Mouse (Mus musculus) cerebral cortex, adult 2 months (tissue): Measurements from ENCODE around the gene Pdzd7.

Experiments used
- WGBS: fragments of 180-500 bp; shearing (Covaris S2); methylation state at CpG from one replicate; pipeline ENCODE4 v1.1.7; 2018; 5-methylcytosine and 5-hydroxymethylcytosine counted together

Pdzd7 gene

DNA sequence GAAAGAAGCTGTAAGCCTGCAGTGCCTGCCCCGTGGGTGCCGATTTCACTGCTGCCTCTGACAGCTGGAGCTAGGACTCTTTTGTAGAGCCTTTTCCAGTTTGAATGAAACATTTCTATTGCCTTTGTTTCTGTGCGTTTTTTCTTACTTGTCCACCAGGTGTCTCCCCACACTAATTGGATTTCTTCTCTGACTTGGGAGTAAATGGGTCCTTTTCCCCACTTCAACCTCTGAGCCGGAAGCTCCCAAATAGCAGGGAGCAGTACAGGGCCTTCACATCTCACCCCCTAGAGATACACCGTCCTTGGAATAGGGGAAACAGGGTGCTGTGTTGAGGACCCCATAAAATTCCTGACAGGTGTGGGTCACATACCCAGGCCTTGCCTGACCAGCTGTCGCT is 32.9 kb downstream of the Pdzd7 start:
- WGBS = 26% methylated on average over 6 of the region's 6 CpGs

GRCm38 (mm10) chr19:45012219-45012618 is 33.3 kb downstream of the Pdzd7 start:
- 75% methylated on average over 8 of the region's 8 CpGs for WGBS

GRCm38 (mm10) chr19:45010646-45011045 is 34.9 kb downstream of the Pdzd7 start:
- WGBS = 91% methylated on average over 4 of the region's 4 CpGs

DNA sequence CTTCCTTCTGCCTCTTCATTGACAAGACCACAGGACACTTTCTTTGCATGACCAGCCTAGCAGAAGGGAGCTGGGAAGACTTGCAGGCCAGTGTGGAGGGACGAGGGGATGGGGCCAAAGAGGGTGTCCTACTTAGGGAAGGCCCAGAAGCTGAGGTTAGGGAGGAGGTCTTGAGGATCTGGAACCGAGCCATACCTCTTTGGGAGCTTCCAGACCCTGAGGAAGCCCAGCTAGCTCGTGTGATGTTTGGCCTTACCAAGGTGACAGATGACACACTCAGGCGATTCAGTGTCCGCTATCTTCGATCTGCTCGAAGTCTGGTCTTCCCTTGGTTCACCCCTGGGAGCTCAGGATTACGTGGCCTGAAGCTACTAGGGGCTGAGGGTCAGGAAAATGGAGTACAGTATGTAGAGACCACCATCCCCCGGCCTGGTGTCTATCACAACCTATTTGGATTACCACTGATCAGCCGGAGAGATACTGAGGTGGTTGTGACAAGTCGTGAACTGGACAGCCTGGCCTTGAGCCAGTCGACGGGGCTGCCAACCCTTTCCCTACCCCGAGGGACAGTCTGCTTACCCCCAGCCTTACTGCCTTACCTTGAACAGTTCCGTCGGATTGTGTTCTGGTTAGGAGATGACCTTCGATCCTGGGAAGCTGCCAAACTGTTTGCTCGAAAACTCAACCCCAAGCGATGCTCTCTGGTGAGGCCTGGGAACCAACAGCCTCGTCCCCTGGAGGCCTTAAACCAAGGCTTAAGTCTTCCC is 37.9 kb downstream of the Pdzd7 start:
- WGBS = 88% methylated on average over 20 of the region's 20 CpGs

- 19% methylated on average over 17 of the region's 17 CpGs for WGBS
These were observed 38.5 kb downstream of the Pdzd7 start for GRCm38 (mm10) chr19:45007021-45007420.

DNA sequence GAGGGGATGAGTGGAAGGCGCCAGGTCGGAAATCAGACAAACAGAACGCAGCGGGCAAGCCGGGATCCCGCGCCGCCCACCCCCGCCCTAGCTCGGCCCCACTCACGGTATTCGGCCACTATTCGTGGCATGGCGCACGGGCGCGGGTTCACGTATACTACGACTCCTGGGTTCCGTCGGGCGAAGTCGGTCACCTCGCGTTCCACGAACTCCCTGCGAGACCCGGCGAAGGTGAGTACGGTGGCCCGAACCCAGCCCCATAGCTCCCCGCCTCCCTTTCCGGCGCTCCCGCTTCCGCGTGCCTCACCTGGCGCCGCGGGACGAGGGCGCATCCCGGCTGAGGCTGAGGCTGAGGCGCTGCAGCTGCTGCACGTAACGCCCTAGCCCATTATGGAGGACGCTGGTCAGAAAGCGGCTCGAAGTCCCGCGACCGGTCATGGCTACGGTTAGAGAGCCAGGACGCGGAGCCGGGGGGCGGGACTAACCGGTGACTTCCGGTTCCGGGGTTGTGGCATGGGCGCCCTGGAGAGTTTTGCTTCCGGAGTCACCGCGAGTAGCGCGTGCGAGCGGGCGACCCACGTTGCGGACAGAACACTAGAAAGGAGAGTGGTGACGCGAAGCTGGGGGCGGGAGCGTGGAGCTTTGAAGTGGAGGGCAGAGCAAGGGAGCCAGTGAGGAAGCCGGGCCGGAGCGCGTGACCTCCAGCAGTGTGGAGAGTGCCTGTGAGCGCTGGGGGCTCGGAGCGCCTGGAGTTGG is 39.4 kb downstream of the Pdzd7 start, which contains the start of gene Mrpl43:
Gene Mrpl43, minus strand, starts transcription at position 486 of the 756 bp plus-strand sequence.
- WGBS = under 1% methylated on average over 82 of the region's 82 CpGs

DNA sequence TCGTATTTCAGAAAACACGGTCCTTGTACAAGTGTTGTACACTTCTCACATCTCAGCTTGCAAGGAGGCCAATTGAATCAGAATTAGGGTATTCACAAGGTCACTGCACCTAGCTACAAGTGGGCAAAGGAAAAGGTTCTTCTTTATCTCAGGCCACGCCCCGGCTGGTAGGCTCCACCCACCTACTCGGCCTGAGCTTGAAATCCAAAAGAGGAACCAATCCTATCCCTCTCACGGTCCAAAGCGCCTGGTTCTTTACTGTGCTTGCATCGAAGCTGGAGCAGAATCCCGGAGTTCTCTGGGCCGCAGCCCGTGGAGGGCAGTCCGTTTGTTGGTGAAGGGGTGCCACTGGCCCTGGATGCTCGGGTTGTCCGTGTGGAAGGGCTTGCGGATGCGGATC is 40.1 kb downstream of the Pdzd7 start, which contains the start of gene Twnk:
Gene Twnk, plus strand, starts transcription at position 220 of the 400 bp plus-strand sequence.
- 8% methylated on average over 16 of the region's 16 CpGs for WGBS

DNA sequence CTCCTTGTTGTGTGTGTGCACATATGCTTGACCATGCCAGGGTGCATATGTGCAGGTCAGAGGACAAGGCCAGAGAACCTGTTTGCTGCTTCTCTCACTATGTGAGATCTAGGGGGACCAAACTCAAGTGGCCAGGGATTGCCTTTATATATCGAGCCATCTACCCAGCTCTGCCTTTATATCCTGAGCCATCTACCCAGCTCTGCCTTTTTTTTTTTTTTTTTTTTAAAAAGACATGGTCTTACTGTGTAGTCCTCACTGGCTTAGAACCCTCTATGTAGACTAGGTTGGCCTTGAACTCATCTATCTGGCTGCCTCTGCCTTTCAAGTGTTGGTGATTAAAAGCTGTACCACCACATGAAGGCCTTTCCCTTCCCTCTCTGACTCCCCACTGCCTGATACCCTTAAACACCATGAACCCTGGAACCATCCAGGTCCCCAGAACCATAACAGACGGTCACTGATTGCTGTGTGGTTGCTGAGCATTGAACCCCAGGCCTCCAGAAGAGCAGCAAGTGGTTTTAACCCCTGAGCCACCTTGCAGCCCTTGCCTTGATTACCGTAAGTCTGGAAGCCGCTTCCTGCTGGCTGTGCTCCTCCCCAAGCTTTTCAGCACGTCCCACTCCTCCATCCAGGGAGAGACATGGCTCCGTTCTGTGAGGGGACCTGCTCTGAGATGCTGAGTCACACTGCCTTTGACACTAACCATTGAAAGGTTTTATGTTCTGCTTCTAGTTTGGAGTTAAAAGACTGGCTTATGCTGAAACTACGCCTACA is 41.6 kb downstream of the Pdzd7 start:
- 85% methylated on average over 7 of the region's 7 CpGs for WGBS

- 54% methylated on average over 3 of the region's 3 CpGs for WGBS
These were observed 43.2 kb downstream of the Pdzd7 start for GRCm38 (mm10) chr19:45002301-45002700.

GRCm38 (mm10) chr19:44999647-45000046 is 45.9 kb downstream of the Pdzd7 start:
- WGBS = 85% methylated on average over 8 of the region's 8 CpGs

DNA sequence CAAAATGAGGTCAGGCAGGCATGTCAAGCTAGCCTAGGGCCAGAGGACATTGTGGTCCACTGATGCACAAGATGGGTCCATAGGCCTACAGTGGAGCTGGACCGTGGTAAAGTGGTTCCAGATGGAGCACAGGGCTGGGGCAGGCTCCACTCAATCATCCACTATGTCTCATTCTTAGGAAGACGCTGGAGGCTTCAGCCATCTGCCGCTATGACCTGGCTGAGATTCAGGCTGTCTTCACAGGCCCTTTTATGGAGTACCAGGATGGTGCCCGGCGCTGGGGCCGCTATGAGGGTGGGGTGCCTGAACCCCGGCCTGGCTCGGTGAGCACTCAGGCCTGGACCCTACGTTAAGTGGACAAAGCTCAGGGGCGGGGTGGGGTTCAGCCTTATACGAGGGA is 47.7 kb downstream of the Pdzd7 start:
- 71% methylated on average over 11 of the region's 11 CpGs for WGBS

DNA sequence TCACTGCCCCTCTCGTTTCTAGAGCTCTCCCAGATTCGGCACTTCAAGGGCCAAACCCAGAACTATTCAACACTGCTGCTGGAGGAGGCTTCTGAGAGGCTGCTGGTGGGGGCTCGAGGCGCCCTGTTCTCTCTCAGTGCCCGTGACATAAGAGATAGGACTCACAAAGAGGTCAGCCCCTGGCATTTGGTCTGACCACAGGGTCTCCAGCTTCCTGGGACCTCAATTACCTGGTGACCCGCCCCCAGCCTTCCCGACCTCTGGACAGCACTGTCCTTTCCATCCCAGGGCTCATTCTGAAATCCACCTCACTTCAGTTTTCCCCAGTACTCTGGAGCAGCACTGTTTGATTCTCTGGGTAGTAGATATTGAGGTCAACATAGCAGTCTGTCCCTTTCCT is 52.8 kb downstream of the Pdzd7 start:
- WGBS = 73% methylated on average over 7 of the region's 7 CpGs

DNA sequence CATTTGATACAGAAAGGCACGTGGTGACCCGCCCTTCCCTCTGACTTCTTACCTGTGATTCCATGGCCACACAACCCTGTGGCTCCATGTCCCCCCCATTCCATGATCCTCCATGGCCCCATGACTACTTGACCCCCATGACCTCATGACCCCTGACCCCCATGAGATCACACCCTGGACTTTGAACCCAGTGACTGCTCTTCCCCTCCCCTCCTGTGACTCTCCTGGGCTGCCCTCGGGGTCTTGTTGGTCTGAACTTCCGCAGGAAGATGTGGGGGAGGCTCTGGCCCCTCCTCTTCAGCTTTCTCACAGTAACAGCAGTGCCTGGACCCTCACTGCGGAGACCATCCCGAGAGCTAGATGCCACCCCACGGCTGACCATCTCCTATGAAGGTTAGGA is 53.3 kb downstream of the Pdzd7 start:
- 72% methylated on average over 7 of the region's 7 CpGs for WGBS

DNA sequence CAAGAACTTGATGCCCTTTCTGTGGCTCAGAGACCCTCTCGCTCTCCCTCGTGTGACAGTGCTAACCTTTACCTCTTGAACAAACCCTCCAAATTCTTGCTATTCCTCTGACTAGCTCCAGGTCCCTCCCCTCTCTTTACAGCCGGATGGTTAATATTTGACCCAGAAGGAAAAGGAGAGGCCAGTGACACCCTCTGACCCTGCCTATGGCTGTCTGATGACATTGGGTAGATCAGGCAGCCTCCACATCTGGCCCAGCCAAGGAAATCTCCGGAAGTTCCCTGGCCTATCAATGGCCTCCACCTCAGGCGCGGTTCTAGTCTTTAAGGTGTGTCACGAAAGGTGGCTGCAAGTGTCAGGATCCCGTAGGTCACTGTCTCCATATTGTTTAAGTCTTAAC is 54.5 kb downstream of the Pdzd7 start:
- 92% methylated on average over 8 of the region's 8 CpGs for WGBS

DNA sequence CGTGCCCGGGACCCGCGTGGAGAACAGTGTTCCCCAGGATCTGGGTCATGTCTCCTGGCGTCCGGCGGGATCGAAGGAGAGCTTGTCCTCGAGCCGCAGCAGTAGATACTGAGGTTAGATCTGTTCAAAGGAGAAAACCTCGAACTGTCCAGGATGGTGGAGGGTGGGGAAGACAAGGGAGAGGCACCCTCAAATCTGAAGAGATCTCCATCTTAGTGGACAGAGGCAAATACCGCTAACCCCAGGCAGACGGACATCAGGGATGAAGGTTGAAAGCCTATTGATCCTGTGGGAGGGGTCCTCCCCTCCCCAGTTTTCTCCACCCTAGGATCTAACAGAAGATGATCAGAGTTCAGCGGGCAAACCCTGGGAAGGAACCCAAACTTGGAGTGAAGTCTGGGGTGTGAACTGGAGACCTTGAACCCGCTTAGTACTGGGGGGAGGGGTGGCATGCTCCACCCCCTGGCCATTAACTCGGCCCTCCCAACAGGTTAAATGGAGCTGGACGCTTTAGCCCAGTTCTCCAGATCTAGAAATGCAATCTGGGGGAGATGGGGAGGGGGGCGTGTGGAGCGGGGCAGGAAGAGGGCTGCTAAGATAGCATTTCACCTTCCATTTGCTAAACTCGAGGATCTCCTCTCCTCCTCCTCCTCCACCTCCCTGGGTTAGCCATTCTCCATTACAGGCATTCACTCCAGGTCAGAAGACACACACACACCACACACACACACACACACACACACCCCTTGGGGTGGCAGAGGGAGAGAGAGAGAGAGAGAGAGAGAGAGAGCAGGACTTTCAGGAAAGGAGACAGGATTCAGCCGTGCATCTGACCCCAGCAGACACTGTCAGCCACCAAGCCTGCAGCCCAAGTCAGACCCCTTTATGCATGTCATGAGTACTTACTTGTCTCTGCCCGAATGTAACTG is 55.7 kb downstream of the Pdzd7 start:
- WGBS = 13% methylated on average over 22 of the region's 22 CpGs

- WGBS = under 1% methylated on average over 58 of the region's 58 CpGs
These were observed 56.5 kb downstream of the Pdzd7 start, which contains the start of gene Sema4g for GRCm38 (mm10) chr19:44988831-44989566. Gene Sema4g, plus strand, starts transcription at chr19:44989101.

GRCm38 (mm10) chr19:44988321-44988720 is 57.2 kb downstream of the Pdzd7 start:
- WGBS = 31% methylated on average over 9 of the region's 9 CpGs

- WGBS = 43% methylated on average over 6 of the region's 6 CpGs
These were observed 57.7 kb downstream of the Pdzd7 start for GRCm38 (mm10) chr19:44987851-44988250.

DNA sequence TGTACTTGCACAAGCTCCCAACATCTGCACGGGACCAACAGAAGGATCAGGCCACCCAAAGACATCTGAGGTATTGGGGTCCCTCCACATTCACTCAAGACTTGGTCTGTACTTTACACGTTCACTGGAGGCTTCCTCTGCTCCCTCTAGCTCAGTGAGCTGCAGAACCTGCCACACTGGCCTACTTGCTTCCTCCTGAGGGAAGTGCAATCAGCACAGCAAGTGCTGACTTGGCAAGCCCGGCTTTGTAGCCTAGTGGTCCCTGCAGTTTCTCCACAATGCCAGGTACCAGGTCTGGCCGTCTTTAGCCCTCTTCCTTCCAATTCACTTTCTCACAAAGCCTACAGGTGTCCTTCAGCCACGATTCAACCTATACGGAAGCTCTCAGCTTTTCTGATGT is 58.5 kb downstream of the Pdzd7 start:
- WGBS = 64% methylated on average over 6 of the region's 6 CpGs
